Mouse (Mus musculus): Measurements from ENCODE around the gene Gm2004. TPM values are rescaled to one million over a fixed set of nuclear protein-coding genes. Genes with fewer than 3 reads are reported as not detected.
"Not testable (repeated sequence)": the region's sequence is repeated elsewhere in the genome, so short reads cannot be mapped to it uniquely, and the experiment has no call there.

The Gm2004 gene
- total RNA-seq (2021): 1 to 10 TPM; 3.8 to 4.7 TPM
- long read RNA-seq, experiment 1, partial matches to known transcripts: 3 of 4 reads
- long read RNA-seq, experiment 1, other reads (novel, unspliced or antisense): 1 of 4 reads
- long read RNA-seq, experiment 2, partial matches to known transcripts: 3 of 4 reads
- long read RNA-seq, experiment 2, other reads (novel, unspliced or antisense): 1 of 4 reads

GRCm38 (mm10) chr2:176149725-176150124, at the start of gene Gm2004:
TSS of gene Gm2004 (minus strand) at chr2:176149825.
- intact Hi-C loops (cut with DNase I); DNase-seq: not testable (repeated sequence)

Other genes starting within 250 kb of the Gm2004 start
- gene Zfp966, start 218.7 kb downstream of the Gm2004 start, total RNA-seq (2021): 1 to 10 TPM; 4.0 to 5.1 TPM
- 10 to 100 TPM; 17.0 to 20.5 TPM for gene Gm2026, start 184.5 kb downstream of the Gm2004 start, total RNA-seq (2021)
- 1 to 10 TPM; 1.4 to 2.2 TPM for gene 2210418O10Rik, start 76.7 kb upstream of the Gm2004 start, total RNA-seq (2021)
- gene Gm11009, start 169.7 kb upstream of the Gm2004 start, total RNA-seq (2021): not detected

All from gastrocnemius, postnatal 36 days (tissue).